In the genomic region with DNA sequence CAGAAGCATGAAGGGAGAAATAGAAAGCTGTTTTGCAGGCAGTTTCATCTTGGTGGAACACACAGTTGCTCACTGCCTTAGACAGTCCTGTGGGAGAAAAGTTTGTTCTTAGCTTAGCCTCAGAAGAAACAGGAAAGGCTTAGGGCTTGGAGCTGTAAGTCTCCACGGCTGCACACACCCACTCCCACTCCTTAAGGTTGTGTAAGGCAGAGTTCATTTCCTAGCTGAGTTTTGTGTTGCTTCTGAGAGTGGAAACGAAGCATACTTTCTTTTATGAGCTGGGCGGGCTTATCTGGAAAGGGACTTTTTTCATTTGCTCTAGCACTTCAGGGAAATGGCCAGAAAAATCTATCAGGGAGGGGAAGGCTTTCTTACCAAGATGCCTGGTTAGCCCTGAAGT, we compare ENCODE assay signal across 11 mouse cellular contexts. TPM values are rescaled to one million over a fixed set of nuclear protein-coding genes. Genes with fewer than 3 reads are reported as not detected.
DNase-seq lines count a peak whose midpoint lies in the region; ATAC-seq and TF ChIP-seq lines count a peak whose summit lies in the region.
"Had no signal": no experiment of that assay in that cellular context is flagged by ENCODE, and none has a peak within 500 bp of the region (broad histone marks: within the 10 kb centered on the region; RNA-seq: fewer than 3 reads in every experiment).

No protein-coding gene starts in this region.

- peaks cover 53% of the 10 kb centered on the region for H3K36me3 ChIP-seq in limb, embryonic 13.5 days
- H3K36me3 ChIP-seq: G1E had no signal

- peak overlapping the region; percentile 68 for H3K27ac ChIP-seq in embryonic fibroblast, embryonic 13.5 days (ENCODE audit: insufficient read depth, low read length)
- peak overlapping the region; percentile 93 for H3K27ac ChIP-seq in limb, embryonic 13.5 days

- 6% methylated on average over 3 of the region's 3 CpGs for WGBS in limb, embryonic 13.5 days

- peak; percentile 5; the same call in 1 of the 2 replicates for TF ChIP-seq POLR2A in embryonic fibroblast, embryonic 13.5 days (IDR thresholded peaks at IDR 0.05; ENCODE audit: low read depth, low read length)

- ATAC-seq in frontal cortex, adult (ENCODE audit: low TSS enrichment) = peak; percentile 38; the same call in 1 of the 2 replicates
- ATAC-seq in limb, embryonic 13.5 days (ENCODE audit: low FRiP score, low read depth) = peak; percentile 60

- no peaks in the 10 kb centered on the region for H3K9me3 ChIP-seq in limb, embryonic 13.5 days
- H3K9me3 ChIP-seq: G1E had no signal

- peak overlapping the region; percentile 42 for H3K4me2 ChIP-seq in limb, embryonic 13.5 days (replicated peaks)

- 0 out of 2 replicates have a peak overlapping the region, but pooled peaks have one; percentile 51 for H3K9ac ChIP-seq in limb, embryonic 13.5 days
- H3K9ac ChIP-seq: forebrain, postnatal 0 days had no signal

- no peaks in the 10 kb centered on the region for H3K27me3 ChIP-seq in limb, embryonic 13.5 days

- no peak overlapping the region for H3K4me3 ChIP-seq in embryonic fibroblast, embryonic 13.5 days (ENCODE audit: insufficient read depth, low read length)
- H3K4me3 ChIP-seq in limb, embryonic 13.5 days = 0 out of 2 replicates have a peak overlapping the region, but pooled peaks have one; percentile 3

- H3K4me1 ChIP-seq in embryonic fibroblast, embryonic 13.5 days (ENCODE audit: control insufficient read depth, insufficient read depth, low read length) = peaks cover 11% of the 10 kb centered on the region
- peaks cover 77% of the 10 kb centered on the region for H3K4me1 ChIP-seq in limb, embryonic 13.5 days

- DNase-seq in frontal cortex, postnatal 36 days (ENCODE audit: low spot score in 2 of 2) = no peak
- DNase-seq in kidney, adult 9 months = peak; percentile 37
- no peak for DNase-seq in kidney, adult 8-10 months
- DNase-seq in thymus, postnatal 0 days (ENCODE audit: low spot score) = no peak
- DNase-seq in thymus, postnatal 25 days = no peak
- DNase-seq: forebrain, postnatal 0 days had no signal

- TF ChIP-seq CTCF in embryonic fibroblast, embryonic 13.5 days (IDR thresholded peaks at IDR 0.05; ENCODE audit: borderline replicate concordance, insufficient read depth, low read length) = no peak

RNA-seq across cellular contexts. Expression of a gene that starts 57.1 kb away (rescaled TPM):
- polyA plus RNA-seq in embryonic fibroblast, embryonic 13.5 days (2011; ENCODE audit: insufficient read length, low read depth, missing spikeins) = not detected in 2 replicates
- not detected in 2 replicates for polyA plus RNA-seq in limb, embryonic 13.5 days (2015; fragmentation: Nextera tagmentation; extraction: Ambion mirVana)
- not detected in 2 replicates for polyA plus RNA-seq in thymus, postnatal 0 days (2015; fragmentation: Nextera tagmentation; extraction: Ambion mirVana)
- polyA plus RNA-seq: forebrain, postnatal 0 days; G1E; spleen, adult 2 months had no signal
